Mouse (Mus musculus) kidney, postnatal 4 days (tissue): Measurements from ENCODE around the gene Gm4792.

ENCODE experiments used
- DNase-seq, 2 experiments: peaks; one replicate each; pipeline ENCODE4 v3.0.0; 2021; ENCODE audit warnings: mixed read lengths in 2 of 2

Gm4792 gene

DNA sequence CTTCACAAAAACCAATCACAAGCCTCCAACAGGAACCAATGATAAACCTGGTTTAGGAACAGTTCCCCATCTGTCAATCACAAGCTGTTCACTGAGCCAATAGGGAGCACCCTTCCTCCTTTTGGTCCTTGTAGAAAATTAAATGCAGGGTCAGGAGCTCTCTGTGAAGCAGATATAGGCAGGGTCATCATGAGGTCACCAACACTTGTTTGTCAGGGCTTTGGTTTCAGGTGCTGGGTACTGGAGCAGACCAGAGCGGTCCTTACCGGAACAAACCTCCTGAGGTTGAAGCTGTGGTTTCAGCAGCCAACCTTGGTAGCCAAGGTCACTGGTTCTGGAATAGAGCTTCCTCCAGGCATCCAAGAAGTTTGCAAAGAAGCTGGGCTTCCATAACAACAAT lies 798 bp upstream of the Gm4792 start:
- DNase-seq = no peak

DNA sequence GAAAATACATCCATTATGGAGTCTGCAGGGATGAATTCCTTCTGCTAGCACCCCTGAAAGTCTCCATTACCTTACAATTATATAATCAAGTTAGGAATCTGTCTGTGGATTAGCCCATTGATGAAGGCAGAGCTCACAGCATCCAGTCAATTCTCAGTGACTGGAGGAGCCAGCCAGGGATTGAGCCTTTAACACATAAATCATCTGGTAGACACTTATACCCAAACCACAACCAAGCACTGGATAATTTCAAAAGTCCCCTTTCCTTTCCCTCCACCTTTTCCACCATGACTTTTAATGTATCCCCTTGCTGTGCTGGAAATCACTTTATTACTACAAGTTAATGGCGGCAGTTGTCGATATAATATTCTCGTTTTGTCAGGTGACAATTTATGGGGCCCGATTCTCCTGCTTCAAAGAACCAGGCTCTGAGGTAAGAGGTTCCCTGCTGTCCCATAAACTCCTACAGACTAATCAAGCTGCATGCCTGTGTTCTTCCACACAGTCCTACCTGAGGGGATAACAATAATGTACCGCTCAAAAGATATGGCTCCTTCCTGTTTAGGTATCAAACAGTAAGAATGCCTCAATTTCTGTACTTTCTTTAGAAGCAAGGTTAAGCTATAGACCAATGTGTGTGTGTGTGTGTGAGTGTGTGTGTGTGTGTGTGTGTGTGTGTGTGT lies 2.4 kb downstream of the Gm4792 start:
- DNase-seq = no peak

GRCm38 (mm10) chr10:94294933-94295750 lies 3.4 kb downstream of the Gm4792 start:
- DNase-seq = no peak

GRCm38 (mm10) chr10:94294437-94294836 lies 4.1 kb downstream of the Gm4792 start:
- DNase-seq = no peak

DNA sequence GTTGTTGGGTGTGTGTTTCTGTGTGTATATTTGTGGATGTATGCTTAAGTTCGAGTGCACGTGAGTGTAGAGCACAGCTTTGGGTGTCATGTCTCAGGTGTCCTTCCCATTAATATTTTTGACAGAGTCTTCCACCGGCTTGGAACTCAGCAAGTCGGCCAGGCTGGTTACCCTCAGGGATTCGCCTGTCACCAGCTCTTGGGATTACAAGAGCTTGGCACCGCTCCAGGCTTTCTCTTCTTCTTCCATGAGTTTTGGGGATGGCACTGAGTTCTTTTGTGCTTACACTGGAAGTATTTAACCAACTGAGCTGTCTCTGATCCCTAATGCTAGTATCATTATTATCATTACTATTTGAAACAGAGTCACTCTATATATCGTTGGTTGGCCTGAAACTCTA lies 15.7 kb downstream of the Gm4792 start:
- no peak for DNase-seq

DNA sequence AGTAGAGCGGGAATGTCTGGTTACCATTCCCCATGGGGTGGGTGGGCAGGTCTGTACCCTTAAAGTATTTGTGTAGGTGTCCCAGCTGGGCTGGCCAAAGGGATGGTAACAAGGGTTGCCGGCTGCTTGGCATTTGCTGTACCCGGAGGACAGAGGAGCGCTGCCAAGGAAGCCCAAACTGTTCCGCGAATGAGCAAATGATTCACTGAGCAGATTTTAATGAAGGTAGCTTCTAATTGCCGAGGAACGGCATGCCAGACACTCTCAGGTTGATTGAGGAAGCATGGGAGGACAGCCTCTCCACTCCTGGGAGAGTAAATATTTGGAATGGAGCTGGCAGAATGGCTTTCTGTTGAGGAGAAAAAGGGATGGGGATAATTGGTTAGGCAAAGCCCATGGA lies 16.3 kb downstream of the Gm4792 start:
- no peak for DNase-seq

DNA sequence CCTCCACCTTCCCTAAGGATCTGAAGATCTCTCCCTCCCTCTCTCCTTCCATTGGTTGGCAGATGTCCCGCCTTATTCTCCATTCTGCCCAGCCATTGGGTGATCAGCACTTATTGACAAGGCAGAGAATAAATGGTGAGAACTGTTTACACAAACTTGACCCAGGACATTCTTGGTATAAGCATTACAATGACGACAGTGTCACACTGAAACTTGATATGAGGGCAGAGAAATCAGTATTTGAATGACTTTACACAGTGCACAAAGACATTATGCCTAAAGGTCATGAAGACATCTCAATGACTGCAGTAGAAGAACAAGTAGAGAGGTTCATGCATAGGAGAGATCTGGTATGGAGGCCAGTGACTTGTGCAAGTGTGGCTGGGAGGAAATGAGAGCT lies 22.0 kb downstream of the Gm4792 start:
- no peak for DNase-seq

GRCm38 (mm10) chr10:94275321-94275720 lies 23.2 kb downstream of the Gm4792 start:
- no peak for DNase-seq

DNA sequence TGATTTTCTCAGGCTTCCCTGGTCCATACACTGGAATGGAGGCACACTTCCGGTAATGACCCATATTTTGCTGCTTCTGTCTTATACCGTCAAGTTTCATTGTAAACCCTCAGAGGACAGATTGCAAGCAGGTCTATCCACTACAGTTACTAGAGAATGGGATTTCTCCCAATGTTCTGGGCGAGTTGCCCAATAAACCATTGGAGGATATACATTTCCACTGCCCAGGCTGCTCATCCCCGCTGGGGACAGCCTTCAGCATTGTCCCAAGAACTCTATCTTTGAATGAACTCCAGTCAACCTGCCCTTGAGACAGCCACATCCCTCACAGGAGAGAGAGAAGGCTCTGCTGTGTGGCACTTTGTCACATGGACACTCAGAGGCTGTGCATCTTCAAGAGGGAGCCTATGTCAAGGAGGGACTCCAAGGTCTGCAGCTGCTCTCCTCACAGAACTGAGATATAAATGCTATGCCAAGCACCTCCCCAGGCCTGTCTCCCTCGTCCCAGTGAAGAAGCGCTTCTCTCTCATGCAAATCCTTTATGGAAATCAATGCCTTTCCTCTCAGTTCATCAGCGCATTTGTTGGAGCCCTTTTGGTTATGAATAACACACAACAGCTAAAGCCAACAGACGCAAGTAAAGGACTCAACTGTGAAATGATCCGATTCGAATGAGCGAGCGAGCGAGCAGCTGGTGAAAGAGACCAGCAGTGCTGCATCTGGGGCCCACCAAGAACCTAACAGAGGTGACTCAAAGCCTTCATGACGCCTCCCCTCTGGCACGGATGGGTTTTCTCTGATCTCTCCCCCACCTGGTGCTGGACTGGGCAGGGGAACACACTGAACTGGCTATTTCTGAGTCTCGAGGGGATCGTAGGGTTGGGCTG lies 32.6 kb downstream of the Gm4792 start:
- DNase-seq = no peak

GRCm38 (mm10) chr10:94263211-94263610 lies 35.3 kb downstream of the Gm4792 start:
- DNase-seq = no peak

- DNase-seq = no peak
Observed at GRCm38 (mm10) chr10:94262646-94263045, 35.9 kb downstream of the Gm4792 start.

DNA sequence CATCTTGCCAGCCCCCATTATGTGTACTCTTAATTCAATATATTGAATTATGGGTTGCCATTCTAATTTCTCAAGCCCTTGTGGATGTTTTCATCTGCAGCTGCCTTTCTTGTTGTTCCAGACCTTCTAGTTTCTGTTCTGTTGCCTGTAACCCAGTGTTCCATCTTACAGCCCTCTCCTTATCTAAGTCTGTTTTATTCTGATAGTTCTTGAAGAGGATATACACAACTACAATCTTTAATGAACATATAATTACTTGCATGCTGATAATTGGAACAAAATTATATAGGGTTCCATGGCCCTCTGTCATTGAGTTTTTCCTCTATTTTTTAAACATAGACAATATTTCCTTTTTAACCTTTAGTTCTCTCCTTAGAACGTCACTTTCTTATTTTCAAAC lies 38.0 kb downstream of the Gm4792 start:
- DNase-seq = no peak

- no peak for DNase-seq
Observed at GRCm38 (mm10) chr10:94256518-94256917, 42.0 kb downstream of the Gm4792 start.

DNA sequence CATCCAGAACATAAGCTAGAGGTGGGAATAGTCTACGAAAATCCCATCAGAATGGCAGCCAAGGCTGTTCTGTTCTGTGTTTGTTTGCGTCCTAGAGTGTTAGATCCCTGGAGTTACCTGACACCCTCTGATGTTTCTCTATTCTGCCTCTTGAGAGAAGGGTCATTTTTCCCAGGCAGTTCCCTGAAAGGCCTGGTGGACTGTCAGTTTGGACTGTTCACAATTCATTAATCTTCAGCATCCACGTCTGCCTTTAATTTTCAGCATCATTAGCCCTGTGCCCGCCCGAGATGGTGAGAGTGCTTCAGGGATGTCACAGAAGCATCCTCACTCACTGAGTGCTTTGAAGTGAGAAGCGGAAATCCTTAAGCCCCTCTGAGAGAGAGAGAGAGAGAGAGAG lies 42.8 kb downstream of the Gm4792 start:
- no peak for DNase-seq

DNA sequence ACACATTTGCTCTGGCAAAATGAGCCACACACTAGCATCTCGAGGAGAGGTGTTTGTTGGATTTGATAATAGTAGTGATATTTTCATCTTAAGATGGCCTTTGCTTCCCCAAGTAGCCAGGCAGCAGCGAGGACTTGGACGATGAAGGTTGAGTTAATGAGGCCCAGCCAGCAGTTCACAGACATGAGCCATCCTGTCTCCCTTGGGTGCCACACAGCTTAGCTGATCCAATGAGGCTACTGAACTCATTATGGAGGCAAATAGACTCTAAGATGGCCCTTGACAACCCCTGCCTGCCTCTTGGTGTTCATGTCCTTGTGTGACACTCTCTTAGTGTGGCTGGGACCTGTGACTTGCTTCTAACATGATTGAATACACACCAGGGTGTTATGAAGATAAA lies 43.7 kb downstream of the Gm4792 start:
- DNase-seq = no peak

GRCm38 (mm10) chr10:94253260-94253807 lies 45.2 kb downstream of the Gm4792 start:
- peak in 1 of 2 experiments; percentile 25 for DNase-seq

DNA sequence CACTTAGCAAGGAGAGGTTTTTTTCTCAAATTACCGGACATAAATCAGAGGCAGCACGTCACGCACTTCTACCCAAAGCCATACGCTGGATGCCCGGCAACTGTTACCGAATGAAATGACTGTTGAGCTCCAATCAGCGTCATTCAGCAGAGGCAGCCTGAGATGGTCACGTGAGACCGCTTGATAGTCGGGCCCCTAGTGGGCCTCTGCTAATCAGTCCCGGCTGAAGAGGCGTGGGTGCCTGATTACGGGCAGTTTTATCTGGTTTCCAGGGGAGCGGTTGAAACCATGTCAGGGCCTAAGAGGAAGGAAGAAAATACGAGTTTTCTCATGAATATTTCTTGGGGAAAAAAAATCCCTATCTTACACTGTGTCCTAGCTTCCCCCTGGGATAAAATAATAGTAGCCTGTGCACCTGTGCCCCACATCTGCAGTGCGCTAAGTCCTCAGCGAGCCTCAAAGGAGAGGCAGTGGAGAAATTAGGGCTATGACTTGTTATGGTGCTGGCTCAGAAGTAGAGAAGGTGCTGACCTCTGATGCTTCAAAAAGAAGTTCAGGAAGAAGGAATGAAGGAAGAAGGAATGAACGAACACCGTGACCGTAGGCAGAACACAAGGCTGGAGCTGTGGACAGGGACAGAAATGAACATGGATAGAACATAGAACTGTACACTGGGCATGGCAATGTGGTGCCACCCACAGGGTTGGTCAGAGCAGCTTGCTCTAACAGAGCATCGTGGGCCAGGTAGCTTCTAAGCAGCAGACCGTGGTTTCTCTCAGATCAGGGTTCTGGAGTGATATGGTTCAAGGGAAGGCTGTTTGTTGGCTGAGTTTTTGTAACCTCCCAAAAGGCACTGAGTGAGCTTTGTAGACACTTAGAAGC lies 48.7 kb downstream of the Gm4792 start:
- peak; percentile 14 to 32 for DNase-seq

DNA sequence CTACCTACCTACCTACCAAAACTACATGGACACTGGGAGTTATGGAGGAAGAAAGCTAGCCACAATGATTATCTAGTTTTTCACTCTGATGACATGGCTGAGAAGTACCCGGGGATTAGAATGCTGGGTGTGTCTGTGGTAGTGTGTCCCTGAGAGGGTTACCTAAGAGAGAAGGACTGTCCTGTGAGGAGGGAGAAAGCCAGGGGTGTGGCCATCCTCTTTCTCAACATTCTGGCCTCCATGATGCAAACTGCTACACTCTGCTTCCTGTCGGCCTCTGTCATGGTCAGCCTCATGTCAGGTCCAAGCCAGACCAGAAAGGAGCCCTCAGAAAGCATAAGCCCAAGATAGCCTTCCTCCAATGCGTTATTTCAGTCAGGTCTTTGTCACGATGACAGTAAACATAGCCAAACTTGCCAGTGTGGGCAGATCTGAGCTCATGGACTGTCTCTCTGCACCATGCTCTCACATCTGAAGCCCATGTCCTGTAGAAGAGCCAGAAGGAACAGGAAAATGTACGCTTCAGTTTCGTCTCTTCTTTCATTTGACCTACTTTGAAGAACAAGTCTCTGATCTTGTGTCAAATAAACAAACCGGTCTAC lies 50.7 kb downstream of the Gm4792 start:
- DNase-seq = no peak
